In the genomic region with DNA sequence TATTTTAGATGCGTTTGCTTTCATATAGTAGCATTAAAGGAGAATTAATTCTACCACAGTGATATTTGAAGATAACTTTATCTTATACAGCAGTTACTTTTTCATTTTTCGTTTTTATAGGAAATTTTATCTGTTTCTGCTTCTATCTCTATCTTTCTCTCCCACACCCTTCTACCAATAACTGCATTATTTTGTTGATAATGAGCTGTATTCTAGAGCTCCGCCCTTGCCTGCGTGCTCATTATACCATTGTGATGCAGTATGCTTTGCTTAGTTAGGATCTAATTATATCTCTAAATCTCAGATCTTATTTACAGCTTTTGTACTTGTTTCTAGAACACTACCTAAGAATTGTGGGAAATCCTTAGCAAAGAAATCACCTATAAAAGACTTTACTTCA, we compare ENCODE assay signal across 18 mouse cellular contexts. TPM values are rescaled to one million over a fixed set of nuclear protein-coding genes. Genes with fewer than 3 reads are reported as not detected.
A peak's percentile ranks its signal among the peaks of the same experiment; 100 is the strongest.
DNase-seq lines count a peak whose midpoint lies in the region; ATAC-seq and TF ChIP-seq lines count a peak whose summit lies in the region.
"Had no signal": no experiment of that assay in that cellular context is flagged by ENCODE, and none has a peak within 500 bp of the region (broad histone marks: within the 10 kb centered on the region; RNA-seq: fewer than 3 reads in every experiment).

No protein-coding gene starts in this region.

- H3K79me2 ChIP-seq in MEL (ENCODE audit: control insufficient read depth, insufficient read depth, low read length, poor library complexity): peaks cover 8% of the 10 kb centered on the region; the same call in 1 of the 2 replicates

- no peaks in the 10 kb centered on the region for H3K36me3 ChIP-seq in hindbrain, postnatal 0 days (ENCODE audit: insufficient read depth, low read length)
- no peaks in the 10 kb centered on the region for H3K36me3 ChIP-seq in hindbrain, embryonic 10.5 days
- H3K36me3 ChIP-seq in G1E (replicated peaks): peaks cover 22% of the 10 kb centered on the region
- H3K36me3 ChIP-seq in MEL (ENCODE audit: control insufficient read depth in 1 of 2, insufficient read depth in 2 of 2, low read length in 2 of 2): peaks cover 2 to 28% of the 10 kb centered on the region in 2 experiments
- no peaks in the 10 kb centered on the region for H3K36me3 ChIP-seq in kidney, embryonic 16.5 days (ENCODE audit: insufficient read depth, low read length)
- H3K36me3 ChIP-seq: midbrain, embryonic 12.5 days; neural tube, embryonic 12.5 days had no signal

- TF ChIP-seq RAD21 in MEL (IDR thresholded peaks at IDR 0.05; ENCODE audit: low read depth, low read length): no peak

- no peaks in the 10 kb centered on the region for H3K27me3 ChIP-seq in hindbrain, postnatal 0 days (ENCODE audit: insufficient read depth, low read length)
- no peaks in the 10 kb centered on the region for H3K27me3 ChIP-seq in hindbrain, embryonic 10.5 days (ENCODE audit: insufficient read depth, poor library complexity, severe bottlenecking)
- H3K27me3 ChIP-seq in G1E (ENCODE audit: insufficient read depth, low read length) (no peaks in the 10 kb centered on the region), MEL (ENCODE audit: control insufficient read depth in 1 of 2, insufficient read depth in 2 of 2, low read length in 2 of 2) (no peaks in the 10 kb centered on the region)
- H3K27me3 ChIP-seq in kidney, embryonic 16.5 days (ENCODE audit: insufficient read depth, low read length): no peaks in the 10 kb centered on the region
- H3K27me3 ChIP-seq: midbrain, embryonic 12.5 days; neural tube, embryonic 12.5 days had no signal

- peak; percentile 60 to 69 for TF ChIP-seq EP300 in MEL (IDR thresholded peaks at IDR 0.05; ENCODE audit: low read depth in 1 of 2, low read length in 2 of 2)

- H3K9me3 ChIP-seq in hindbrain, postnatal 0 days (ENCODE audit: low read length): no peaks in the 10 kb centered on the region
- H3K9me3 ChIP-seq in hindbrain, embryonic 10.5 days: no peaks in the 10 kb centered on the region
- H3K9me3 ChIP-seq in G1E (replicated peaks): no peaks in the 10 kb centered on the region
- no peaks in the 10 kb centered on the region for H3K9me3 ChIP-seq in MEL (replicated peaks; ENCODE audit: insufficient read depth, low read length)
- no peaks in the 10 kb centered on the region for H3K9me3 ChIP-seq in kidney, embryonic 16.5 days (ENCODE audit: low read length)
- H3K9me3 ChIP-seq: midbrain, embryonic 12.5 days; neural tube, embryonic 12.5 days had no signal

- no peak for TF ChIP-seq CTCF in hindbrain, postnatal 0 days (IDR thresholded peaks at IDR 0.05; ENCODE audit: low read depth)
- no peak for TF ChIP-seq CTCF in G1E (IDR thresholded peaks at IDR 0.05; ENCODE audit: low read depth, low read length)
- TF ChIP-seq CTCF in MEL (IDR thresholded peaks at IDR 0.05 in 2 of 3, conservative IDR thresholded peaks at IDR 0.05 in 1 of 3; ENCODE audit: control insufficient read depth in 1 of 3, insufficient read depth in 1 of 3, low read depth in 2 of 3, low read length in 3 of 3, poor library complexity in 1 of 3, severe bottlenecking in 1 of 3): no peak

- no peak for DNase-seq in hindbrain, postnatal 0 days (ENCODE audit: low spot score)
- no peak for DNase-seq in hindbrain, embryonic 10.5 days (ENCODE audit: low spot score)
- DNase-seq in G1E (ENCODE audit: low spot score) (no peak), MEL (ENCODE audit: low read depth, low spot score) (no peak)
- DNase-seq in heart, postnatal 36 days: no peak
- DNase-seq: cerebellum, adult 11-12 months; cerebellum, postnatal 25 days; gastrocnemius, postnatal 14 days; kidney, adult 9 months; layer of hippocampus, postnatal 36 days; left cerebral cortex, postnatal 4 days; lung, adult 18-20 months; right cerebral cortex, postnatal 4 days; thymus, postnatal 36 days had no signal

- H3K9ac ChIP-seq in hindbrain, postnatal 0 days (replicated peaks; ENCODE audit: low read length): no peak overlapping the region
- H3K9ac ChIP-seq in MEL (ENCODE audit: control insufficient read depth, low read depth, low read length, poor library complexity, severe bottlenecking): no peak overlapping the region
- no peak overlapping the region for H3K9ac ChIP-seq in kidney, embryonic 16.5 days (replicated peaks; ENCODE audit: low read length)
- H3K9ac ChIP-seq: midbrain, embryonic 12.5 days; neural tube, embryonic 12.5 days had no signal

- intact Hi-C loops in heart, postnatal 36 days (cut with DNase I): no loop called here

- 86% methylated on average over 4 of the region's 4 CpGs for WGBS in hindbrain, postnatal 0 days
- 93% methylated on average over 4 of the region's 4 CpGs for WGBS in hindbrain, embryonic 10.5 days
- WGBS in kidney, embryonic 16.5 days: 89% methylated on average over 4 of the region's 4 CpGs

- no peak for TF ChIP-seq POLR2A in MEL (IDR thresholded peaks at IDR 0.05; ENCODE audit: control insufficient read depth in 1 of 2, insufficient read depth in 1 of 2, low read depth in 1 of 2, low read length in 2 of 2, poor library complexity in 1 of 2)

- H3K4me1 ChIP-seq in hindbrain, postnatal 0 days (ENCODE audit: insufficient read depth, low read length): peaks cover 5% of the 10 kb centered on the region; the same call in 1 of the 2 replicates
- H3K4me1 ChIP-seq in hindbrain, embryonic 10.5 days (replicated peaks): no peaks in the 10 kb centered on the region
- H3K4me1 ChIP-seq in G1E (ENCODE audit: insufficient read depth, low read depth, low read length): peaks cover 57% of the 10 kb centered on the region
- peaks cover 9 to 27% of the 10 kb centered on the region in 2 experiments for H3K4me1 ChIP-seq in MEL (ENCODE audit: control insufficient read depth in 1 of 2, insufficient read depth in 2 of 2, low read length in 2 of 2)
- H3K4me1 ChIP-seq in kidney, embryonic 16.5 days (ENCODE audit: insufficient read depth, low read length): peaks cover 6% of the 10 kb centered on the region; the same call in 1 of the 2 replicates
- H3K4me1 ChIP-seq: neural tube, embryonic 12.5 days had no signal

- H3K4me2 ChIP-seq in hindbrain, postnatal 0 days (ENCODE audit: low read depth, low read length): peak overlapping the region; percentile 23
- H3K4me2 ChIP-seq in kidney, embryonic 16.5 days (replicated peaks; ENCODE audit: low read depth, low read length): no peak overlapping the region
- H3K4me2 ChIP-seq: neural tube, embryonic 12.5 days had no signal

- no peak overlapping the region for H3K27ac ChIP-seq in hindbrain, postnatal 0 days
- H3K27ac ChIP-seq in hindbrain, embryonic 10.5 days: no peak overlapping the region
- H3K27ac ChIP-seq in MEL (ENCODE audit: control insufficient read depth, low read depth, low read length): no peak overlapping the region
- H3K27ac ChIP-seq in kidney, embryonic 16.5 days (ENCODE audit: low read length): no peak overlapping the region
- H3K27ac ChIP-seq: midbrain, embryonic 12.5 days; neural tube, embryonic 12.5 days had no signal

- no peak for ATAC-seq in hindbrain, postnatal 0 days
- peak; percentile 69 for ATAC-seq in G1E (ENCODE audit: extremely low read depth, insufficient number of reproducible peaks, low FRiP score, poor library complexity, severe bottlenecking)
- ATAC-seq in megakaryocyte progenitor cell, adult 5-6 weeks (replicated peaks; ENCODE audit: poor library complexity): peak; percentile 59
- no peak for ATAC-seq in kidney, embryonic 16.5 days (ENCODE audit: low FRiP score, low TSS enrichment)

- H3K4me3 ChIP-seq in hindbrain, postnatal 0 days (ENCODE audit: low read length): no peak overlapping the region
- no peak overlapping the region for H3K4me3 ChIP-seq in hindbrain, embryonic 10.5 days
- H3K4me3 ChIP-seq in G1E (ENCODE audit: low read depth, low read length) (no peak overlapping the region; the same call in 1 of the 2 replicates), MEL (ENCODE audit: control insufficient read depth in 1 of 2, insufficient read depth in 1 of 2, low read depth in 2 of 2, low read length in 2 of 2) (no peak overlapping the region)
- H3K4me3 ChIP-seq in kidney, embryonic 16.5 days (ENCODE audit: low read length): no peak overlapping the region
- H3K4me3 ChIP-seq: midbrain, embryonic 12.5 days; neural tube, embryonic 12.5 days had no signal

TF ChIP-seq in MEL, 35 proteins besides CTCF, POLR2A, EP300 and RAD21:
- TF ChIP-seq POLR2AphosphoS5 (IDR thresholded peaks at IDR 0.05; ENCODE audit: borderline replicate concordance, low read depth, low read length) (no peak), TBP (IDR thresholded peaks at IDR 0.05; ENCODE audit: low read depth, low read length) (no peak), TAL1 (IDR thresholded peaks at IDR 0.05; ENCODE audit: low read length) (no peak), MAZ (IDR thresholded peaks at IDR 0.05; ENCODE audit: low read depth, low read length) (no peak), TCF12 (IDR thresholded peaks at IDR 0.05; ENCODE audit: low read depth, low read length) (peak; percentile 62), ZC3H11A (IDR thresholded peaks at IDR 0.05; ENCODE audit: low read depth, low read length) (no peak), GATA1 (IDR thresholded peaks at IDR 0.05; ENCODE audit: low read depth, low read length) (peak; percentile 56), NRF1 (IDR thresholded peaks at IDR 0.05; ENCODE audit: insufficient read depth, low read depth, low read length, poor library complexity, severe bottlenecking) (no peak)

RNA-seq across cellular contexts. Expression of gene Bbs10, which starts 48.3 kb away (rescaled TPM):
- total RNA-seq in hindbrain, postnatal 0 days (2014; rRNA removed): 4.3 and 6.8 TPM in 2 replicates
- 2.2 and 2.8 TPM in 2 replicates for polyA plus RNA-seq in hindbrain, postnatal 0 days (2015; fragmentation: Nextera tagmentation; extraction: Ambion mirVana)
- polyA plus RNA-seq in hindbrain, embryonic 10.5 days (2016; fragmentation: Nextera tagmentation; extraction: Ambion mirVana): 5.4 and 6.9 TPM in 2 replicates
- 11.9 and 12.2 TPM in 2 replicates for total RNA-seq in G1E (2014; fragmentation: Nextera tagmentation)
- total RNA-seq in G1E (2017): 23.4 and 23.8 TPM in 2 replicates
- 0.90 and 1.1 TPM in 2 replicates for polyA plus RNA-seq in G1E (2012)
- total RNA-seq in MEL (2012; rRNA removed): 0.42 and 0.62 TPM in 2 replicates
- under 1 TPM in 1 of 2 experiments, not detected in 1; 0.15 TPM for polyA plus RNA-seq in MEL (2012; ENCODE audit: insufficient read depth in 1 of 2, insufficient read length in 2 of 2, low read depth in 1 of 2, low replicate concordance in 2 of 2, missing spikeins in 1 of 2)
- 2.9 and 3.8 TPM in 2 replicates for total RNA-seq in megakaryocyte progenitor cell, adult 5-6 weeks (2015)
- 1.3 and 4.9 TPM in 2 replicates for total RNA-seq in megakaryocyte progenitor cell, adult 5-6 weeks (2017)
- 7.4 and 8.1 TPM in 2 replicates for polyA plus RNA-seq in kidney, embryonic 16.5 days (2015; fragmentation: Nextera tagmentation; extraction: Ambion mirVana)
- 1 to 10 TPM; 2.2 to 3.0 TPM for total RNA-seq in heart, postnatal 36 days (2021)

Comparison
In these comparisons a context has a peak if more than half of its experiments do, and no peak if none do; other contexts are left out.
1. ATAC-seq: peak in G1E (single experiment) and megakaryocyte progenitor cell, adult 5-6 weeks (single experiment); none in hindbrain, postnatal 0 days (single experiment) and kidney, embryonic 16.5 days (single experiment).